Mouse (Mus musculus): ENCODE results near the gene Olfr688.
A peak's percentile ranks its signal among the peaks of the same experiment; 100 is the strongest.

Gene Olfr688

GRCm38 (mm10) chr7:105287795-105288194 lies at the start of gene Olfr688:
Olfr688 (plus strand) TSS chr7:105288095.
- DNase-seq = no peak

- no peak for DNase-seq
These were observed 40.2 kb upstream of the Olfr688 start for GRCm38 (mm10) chr7:105247671-105248070.

- DNase-seq = no peak
These were observed 39.7 kb upstream of the Olfr688 start for GRCm38 (mm10) chr7:105248197-105248596.

- peak; percentile 11 for DNase-seq
These were observed 31.2 kb upstream of the Olfr688 start for GRCm38 (mm10) chr7:105256656-105257055.

- DNase-seq = no peak
These were observed 15.5 kb upstream of the Olfr688 start for GRCm38 (mm10) chr7:105272426-105272825.

GRCm38 (mm10) chr7:105290051-105290450 lies 2.2 kb downstream of the Olfr688 start:
- no peak for DNase-seq

- no peak for DNase-seq
These were observed 23.0 kb downstream of the Olfr688 start, which contains the start of gene Olfr689 for GRCm38 (mm10) chr7:105310865-105311264. Olfr689 (plus strand) TSS chr7:105311165.

GRCm38 (mm10) chr7:105325302-105325701 lies 37.4 kb downstream of the Olfr688 start:
- DNase-seq = no peak

GRCm38 (mm10) chr7:105334004-105334403 lies 46.1 kb downstream of the Olfr688 start, which contains the start of gene Olfr690:
Olfr690 (minus strand) TSS chr7:105334104.
- no peak for DNase-seq

Data from thymus, postnatal 25 days (tissue).